Mouse (Mus musculus) brain, embryonic 18.5 days (tissue): ENCODE results near the gene Adgrg5.

Experiments used
- DNase-seq: peaks from one replicate; pipeline ENCODE4 v3.0.0-alpha.2; 2012; ENCODE audit warnings: low read depth, low spot score

The Adgrg5 gene

DNA sequence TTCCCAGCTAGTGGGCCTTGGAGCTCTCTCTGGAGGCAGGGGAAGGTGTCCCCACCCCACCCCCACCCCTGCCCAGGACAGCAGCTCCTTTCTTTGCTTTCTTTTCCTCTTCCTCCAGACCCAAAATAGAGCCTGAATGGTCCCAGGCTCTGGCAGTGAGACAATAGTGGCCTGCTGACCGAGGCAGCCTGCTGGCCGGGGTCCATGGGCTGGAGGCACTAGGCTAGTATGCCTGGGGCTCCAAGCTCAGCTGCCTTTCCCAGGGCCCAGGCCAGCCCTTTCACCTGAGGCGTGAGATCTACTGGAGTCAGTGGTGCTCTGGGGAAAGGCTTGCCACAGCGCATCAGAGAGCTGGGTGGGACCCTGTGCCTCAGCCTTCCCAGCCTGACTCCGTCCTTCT lies 69.0 kb downstream of the Adgrg5 start:
- DNase-seq, result no peak
